Mouse (Mus musculus) urinary bladder, postnatal 4 days (tissue): ENCODE data around the gene Adgrl3.

Experiments used
- DNase-seq, 2 experiments: peaks; one replicate each; pipeline ENCODE4 v3.0.0; 2021 to 2022; ENCODE audit warnings: low spot score in 2 of 2

The Adgrl3 gene

GRCm38 (mm10) chr5:81019590-81020254, at the start of gene Adgrl3:
Gene Adgrl3 (plus strand): TSS chr5:81020138.
- peak; percentile 76 to 83 for DNase-seq

GRCm38 (mm10) chr5:81019166-81019565, 772 bp upstream of the Adgrl3 start:
- no peak for DNase-seq

- peak; percentile 24 to 65 for DNase-seq
These were observed 505 bp downstream of the Adgrl3 start for GRCm38 (mm10) chr5:81020281-81021005.

- DNase-seq, result no peak
These were observed 1.0 kb downstream of the Adgrl3 start for GRCm38 (mm10) chr5:81021006-81021320.

- peak in 1 of 2 experiments; percentile 60 for DNase-seq
These were observed 1.5 kb downstream of the Adgrl3 start for GRCm38 (mm10) chr5:81021331-81021863.

GRCm38 (mm10) chr5:81021864-81022305, 1.9 kb downstream of the Adgrl3 start:
- DNase-seq, result peak; percentile 19 to 60

GRCm38 (mm10) chr5:81022306-81023071, 2.6 kb downstream of the Adgrl3 start:
- DNase-seq, result peak in 1 of 2 experiments; percentile 17

- DNase-seq, result no peak
These were observed 4.2 kb downstream of the Adgrl3 start for GRCm38 (mm10) chr5:81023923-81024715.

GRCm38 (mm10) chr5:81028875-81029274, 8.9 kb downstream of the Adgrl3 start:
- no peak for DNase-seq

- DNase-seq, result no peak
These were observed 17.2 kb downstream of the Adgrl3 start for GRCm38 (mm10) chr5:81037091-81037490.

GRCm38 (mm10) chr5:81043875-81044274, 23.9 kb downstream of the Adgrl3 start:
- no peak for DNase-seq

- no peak for DNase-seq
These were observed 26.2 kb downstream of the Adgrl3 start for GRCm38 (mm10) chr5:81046128-81046527.

- no peak for DNase-seq
These were observed 34.7 kb downstream of the Adgrl3 start for GRCm38 (mm10) chr5:81054628-81055027.

- no peak for DNase-seq
These were observed 35.3 kb downstream of the Adgrl3 start for GRCm38 (mm10) chr5:81055253-81055652.

- DNase-seq, result no peak
These were observed 38.2 kb downstream of the Adgrl3 start for GRCm38 (mm10) chr5:81058122-81058521.

- DNase-seq, result no peak
These were observed 41.0 kb downstream of the Adgrl3 start for GRCm38 (mm10) chr5:81060950-81061349.

GRCm38 (mm10) chr5:81061386-81061785, 41.4 kb downstream of the Adgrl3 start:
- no peak for DNase-seq

- no peak for DNase-seq
These were observed 44.1 kb downstream of the Adgrl3 start for GRCm38 (mm10) chr5:81064026-81064425.

- no peak for DNase-seq
These were observed 48.2 kb downstream of the Adgrl3 start for GRCm38 (mm10) chr5:81068173-81068572.

- DNase-seq, result no peak
These were observed 48.9 kb downstream of the Adgrl3 start for GRCm38 (mm10) chr5:81068839-81069238.

- DNase-seq, result no peak
These were observed 53.0 kb downstream of the Adgrl3 start for GRCm38 (mm10) chr5:81072888-81073287.
